Mouse (Mus musculus): ENCODE measurements around the gene Pno1.

The Pno1 gene

DNA sequence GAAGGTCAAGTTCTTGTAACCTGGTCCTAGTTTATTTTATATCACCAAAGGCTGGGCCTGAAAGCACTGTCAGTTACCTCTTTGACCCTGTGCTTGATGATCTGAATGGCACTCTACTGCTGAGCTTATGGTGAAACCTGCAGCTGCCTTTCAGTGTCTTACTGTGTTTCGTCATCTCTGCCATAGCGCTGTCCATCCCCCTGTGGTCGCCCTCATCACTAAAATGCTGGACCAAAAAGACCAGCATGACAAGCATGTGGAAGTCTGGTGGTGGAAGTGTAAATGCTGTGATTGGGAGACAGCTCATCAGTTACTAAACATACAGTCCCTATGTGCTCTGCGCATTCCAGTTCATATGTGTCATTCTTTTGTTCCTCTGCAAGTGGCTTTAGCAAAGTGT lies 39.1 kb downstream of the Pno1 start:
- no peak for DNase-seq

DNA sequence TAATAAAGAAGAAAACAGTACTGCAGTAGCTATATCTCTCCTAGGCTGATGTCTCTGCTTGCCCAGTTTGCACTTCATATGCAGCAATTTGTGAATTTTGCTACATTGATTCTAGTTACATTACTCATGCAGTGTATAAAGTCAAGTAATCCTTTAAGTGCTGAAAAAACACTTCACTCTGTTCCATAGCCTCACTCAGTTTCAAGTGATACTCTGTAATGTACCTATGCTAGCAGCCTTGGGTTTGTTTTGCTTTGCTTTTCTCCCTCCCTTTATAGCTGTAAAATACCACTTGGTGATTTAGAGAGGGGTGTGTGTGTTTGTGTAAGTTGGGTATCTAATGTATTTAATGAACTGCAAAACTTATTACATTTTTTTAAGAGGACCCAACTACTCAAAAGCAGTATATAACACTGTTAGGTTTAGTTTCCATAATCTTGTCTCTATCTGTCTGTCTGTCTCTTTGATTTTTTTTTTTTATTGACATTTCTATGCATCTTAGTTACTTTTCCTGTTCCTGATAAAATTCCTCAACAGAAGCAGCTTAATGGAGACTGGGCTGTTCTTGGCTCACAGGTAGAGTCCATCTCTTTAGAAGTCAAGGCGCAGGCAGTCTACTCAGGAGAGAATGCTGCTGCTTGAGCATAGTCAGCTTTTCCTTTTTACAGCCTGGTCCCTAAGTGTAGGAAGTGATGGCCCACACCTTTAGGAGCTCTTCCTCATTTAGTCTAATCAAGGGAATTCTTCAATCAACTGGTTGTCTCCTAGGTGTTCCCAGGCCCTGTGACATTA lies 40.2 kb downstream of the Pno1 start:
- no peak for DNase-seq

DNA sequence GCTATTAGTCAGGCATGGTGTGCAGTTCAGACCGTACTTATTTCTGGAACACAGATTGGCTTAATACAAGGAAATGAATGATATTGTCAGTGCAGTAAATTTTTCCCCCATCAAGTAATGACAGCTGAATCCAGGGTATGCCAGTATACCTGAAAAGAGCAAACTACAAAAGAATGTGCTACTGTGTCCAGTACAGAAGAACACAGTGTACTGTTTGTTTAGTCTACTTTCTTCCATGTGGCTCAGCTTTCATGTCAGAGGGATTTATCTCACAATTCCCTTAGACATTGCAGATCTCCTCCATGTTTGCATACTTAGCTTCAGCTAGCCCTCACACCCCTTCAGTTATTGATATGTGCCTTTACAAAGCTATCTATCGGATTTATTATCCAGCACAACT lies 42.1 kb downstream of the Pno1 start:
- no peak for DNase-seq

DNA sequence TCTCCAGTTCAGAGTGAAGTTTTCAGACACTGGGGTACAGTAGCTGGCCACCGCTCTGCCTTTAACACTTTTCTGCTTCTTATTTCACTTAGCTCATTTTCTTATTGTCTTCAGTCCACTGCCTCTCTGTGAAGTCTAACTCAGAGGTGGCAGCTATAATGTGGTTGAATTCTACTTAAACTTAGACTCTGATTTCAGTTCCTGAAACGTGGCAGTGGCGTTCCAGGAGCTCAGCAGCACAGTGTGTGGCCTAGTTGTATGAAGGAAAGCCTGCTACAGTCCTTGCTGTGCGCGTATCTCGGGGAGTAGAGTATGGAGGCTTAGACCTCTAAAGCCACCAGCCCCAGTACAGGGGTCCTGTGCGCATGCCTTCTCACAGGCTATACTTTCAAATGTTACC lies 44.7 kb downstream of the Pno1 start:
- no peak for DNase-seq

DNA sequence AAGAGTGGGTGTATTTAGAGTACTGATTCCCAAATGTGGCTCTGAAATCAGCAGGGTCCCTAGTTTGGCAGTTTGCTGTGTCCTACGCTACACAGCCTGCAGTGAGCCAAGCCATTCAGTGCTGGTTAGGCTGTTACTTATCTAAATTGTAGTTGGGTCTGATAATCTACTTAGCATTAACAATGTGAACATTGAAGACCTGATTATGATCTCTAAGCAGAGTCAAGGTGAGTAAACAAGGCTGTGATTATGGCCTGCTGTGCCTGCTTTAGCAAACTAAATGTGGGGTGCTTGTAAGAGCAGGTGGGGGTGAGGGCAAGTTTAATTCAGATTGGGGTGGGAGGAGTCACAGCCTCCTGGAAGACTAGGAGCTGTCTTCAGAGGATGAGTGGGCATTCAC lies 47.4 kb downstream of the Pno1 start:
- no peak for DNase-seq

DNA sequence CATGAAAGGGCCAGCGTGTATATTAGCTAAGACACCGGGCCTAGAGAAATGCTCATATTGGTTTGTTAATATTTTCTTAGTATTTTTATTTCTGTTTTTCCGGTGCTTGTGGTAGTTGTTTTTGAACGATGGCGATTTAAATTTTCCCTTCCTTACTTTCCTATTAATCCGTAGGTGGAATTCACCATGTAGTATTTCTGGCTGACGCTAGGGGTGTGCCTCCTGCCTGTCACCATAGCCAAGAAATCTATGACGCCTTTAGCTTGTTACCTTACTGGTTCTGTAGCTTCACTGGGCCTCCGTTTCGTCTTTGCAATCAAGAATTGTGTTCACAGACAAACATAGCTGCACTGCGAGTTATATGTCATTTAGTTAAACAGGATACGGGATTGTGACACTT lies 51.1 kb downstream of the Pno1 start:
- DNase-seq: peak; percentile 50

DNA sequence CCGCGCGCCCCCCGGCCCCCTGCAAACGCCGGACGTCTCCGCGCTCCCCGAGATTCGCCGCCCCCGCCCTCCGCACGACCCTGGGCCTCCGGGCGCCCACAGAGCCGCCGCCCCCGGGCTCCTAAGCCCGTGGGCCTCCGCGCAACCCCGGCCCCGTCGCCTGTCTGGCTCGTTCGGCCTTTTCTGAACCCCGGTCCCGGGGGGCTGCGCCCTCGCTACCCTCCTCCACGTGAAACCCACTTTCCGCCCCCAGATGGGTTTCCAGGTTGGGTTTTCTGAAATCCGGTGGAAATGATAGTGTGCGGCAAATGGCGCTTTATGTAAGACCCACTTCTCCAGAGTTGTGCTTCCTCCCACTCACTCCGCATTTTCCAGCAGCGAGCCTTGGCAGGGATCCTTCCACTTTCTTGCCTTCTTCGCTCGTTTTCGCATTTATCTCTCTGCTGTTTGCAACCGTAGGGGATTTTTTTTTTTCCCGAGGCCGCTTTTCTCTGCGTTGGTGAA lies 51.6 kb downstream of the Pno1 start:
- peak; percentile 63 for DNase-seq

DNA sequence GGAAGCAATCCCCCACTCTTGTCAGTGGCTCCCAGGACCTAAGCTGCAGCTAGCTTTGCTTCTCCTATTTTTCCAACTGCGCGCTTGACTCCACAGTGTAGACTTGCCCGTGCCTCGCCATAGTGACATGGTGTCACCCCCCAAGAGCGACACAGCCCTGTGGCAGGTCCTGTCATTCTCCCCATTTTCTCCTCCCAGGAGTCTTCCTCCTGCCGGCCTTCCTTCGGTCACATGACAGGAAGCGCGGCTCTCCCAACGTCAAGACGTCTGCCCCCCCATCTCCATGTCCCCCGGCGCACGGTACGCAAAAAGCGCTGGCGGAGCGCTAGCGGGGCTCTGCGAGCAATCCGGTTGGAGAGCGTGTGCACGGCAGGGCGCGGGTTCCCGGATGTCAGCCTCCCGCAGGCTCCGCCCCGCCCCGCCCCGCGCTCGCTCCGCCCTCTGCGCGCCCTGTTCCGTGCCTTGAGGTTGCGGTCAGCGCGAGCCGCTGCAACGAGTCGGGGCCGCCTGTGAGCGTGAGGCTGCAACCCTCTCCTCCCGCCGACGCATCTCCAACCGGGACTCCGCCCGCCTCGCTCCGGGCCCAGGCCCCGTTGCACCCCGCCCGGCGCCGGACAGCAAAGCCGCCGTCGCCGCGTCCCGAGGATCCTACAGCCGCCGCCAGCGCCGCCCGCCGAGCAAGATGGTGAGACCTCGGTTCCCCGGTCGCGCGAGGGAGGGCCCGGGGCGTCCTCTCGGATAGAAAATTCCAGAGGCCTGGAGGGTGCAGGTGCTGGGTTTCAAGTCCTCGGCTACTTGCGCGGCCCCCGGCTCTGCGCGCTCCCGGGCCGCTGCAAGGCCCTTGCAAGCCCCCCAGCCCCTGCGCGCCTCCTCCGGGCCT lies 52.3 kb downstream of the Pno1 start, which contains the start of gene Ppp3r1:
Gene Ppp3r1 (plus strand): TSS at position 406 of the 880 bp plus-strand sequence.
- peak; percentile 98 for DNase-seq

Measured in thymus, postnatal 25 days (tissue).